Mouse (Mus musculus) c-Kit-positive CD71-negative TER-119-negative erythroid progenitor cells, embryonic 14.5 days (primary cell): ENCODE measurements around the gene Myrip.

Source experiments
- DNase-seq: peaks from one replicate; pipeline ENCODE4 v3.0.0-alpha.2; 2013; ENCODE audit warnings: low read depth

Gene Myrip

GRCm38 (mm10) chr9:120338172-120338571, 36.9 kb downstream of the Myrip start:
- no peak for DNase-seq

- DNase-seq, result peak; percentile 75
Measured at GRCm38 (mm10) chr9:120339975-120340695, 38.8 kb downstream of the Myrip start.

GRCm38 (mm10) chr9:120343123-120343790, 41.9 kb downstream of the Myrip start:
- DNase-seq, result no peak

GRCm38 (mm10) chr9:120345651-120346151, 44.4 kb downstream of the Myrip start:
- DNase-seq, result no peak

- DNase-seq, result no peak
Measured at GRCm38 (mm10) chr9:120349145-120349544, 47.8 kb downstream of the Myrip start.

- DNase-seq, result no peak
Measured at GRCm38 (mm10) chr9:120350346-120350745, 49.0 kb downstream of the Myrip start.

GRCm38 (mm10) chr9:120351061-120351460, 49.7 kb downstream of the Myrip start:
- DNase-seq, result no peak

GRCm38 (mm10) chr9:120351474-120351873, 50.2 kb downstream of the Myrip start:
- DNase-seq, result no peak

GRCm38 (mm10) chr9:120353036-120353435, 51.7 kb downstream of the Myrip start:
- no peak for DNase-seq

- no peak for DNase-seq
Measured at GRCm38 (mm10) chr9:120353967-120354366, 52.7 kb downstream of the Myrip start.

- no peak for DNase-seq
Measured at GRCm38 (mm10) chr9:120354550-120355345, 53.4 kb downstream of the Myrip start.

- DNase-seq, result no peak
Measured at GRCm38 (mm10) chr9:120356490-120356889, 55.2 kb downstream of the Myrip start.

- no peak for DNase-seq
Measured at GRCm38 (mm10) chr9:120358060-120358459, 56.7 kb downstream of the Myrip start.

GRCm38 (mm10) chr9:120360397-120361177, 59.3 kb downstream of the Myrip start:
- DNase-seq, result no peak

GRCm38 (mm10) chr9:120361656-120362055, 60.3 kb downstream of the Myrip start:
- no peak for DNase-seq

GRCm38 (mm10) chr9:120362684-120363083, 61.4 kb downstream of the Myrip start:
- DNase-seq, result no peak

- no peak for DNase-seq
Measured at GRCm38 (mm10) chr9:120364653-120365283, 63.5 kb downstream of the Myrip start.

- no peak for DNase-seq
Measured at GRCm38 (mm10) chr9:120367526-120367925, 66.2 kb downstream of the Myrip start.

GRCm38 (mm10) chr9:120371633-120372032, 70.3 kb downstream of the Myrip start:
- no peak for DNase-seq

GRCm38 (mm10) chr9:120372347-120372746, 71.0 kb downstream of the Myrip start:
- no peak for DNase-seq

- peak; percentile 42 for DNase-seq
Measured at GRCm38 (mm10) chr9:120377726-120378125, 76.4 kb downstream of the Myrip start.
